Mouse (Mus musculus): ENCODE data around the gene Adamts2. TPM values are rescaled to one million over a fixed set of nuclear protein-coding genes. Genes with fewer than 3 reads are reported as not detected.

The Adamts2 gene
- total and polyA plus RNA-seq, 2 experiments from 2014 or later, result 4.9 to 12.7 TPM

GRCm38 (mm10) chr11:50699971-50700370 is 98.1 kb downstream of the Adamts2 start:
- DNase-seq (ENCODE audit: low spot score) (no peak), ATAC-seq (ENCODE audit: low FRiP score) (no peak)
- Histone ChIP-seq H3K36me3 (ENCODE audit: insufficient read depth, low read length) (no peaks in the 10 kb centered on the region), H3K4me2 (ENCODE audit: low read depth, low read length, poor library complexity, severe bottlenecking) (no peak overlapping the region), H3K4me3 (ENCODE audit: low read depth, low read length) (no peak overlapping the region), H3K27ac (ENCODE audit: low read depth, low read length) (no peak overlapping the region), H3K4me1 (ENCODE audit: insufficient read depth, low read length) (no peaks in the 10 kb centered on the region), H3K9me3 (ENCODE audit: low read length) (no peaks in the 10 kb centered on the region), H3K9ac (replicated peaks; ENCODE audit: low read length, poor library complexity, severe bottlenecking) (no peak overlapping the region), H3K27me3 (ENCODE audit: insufficient read depth, low read length) (no peaks in the 10 kb centered on the region)
- 93% methylated on average over 12 of the region's 12 CpGs for WGBS
- TF ChIP-seq CTCF (IDR thresholded peaks at IDR 0.05), result no peak

DNA sequence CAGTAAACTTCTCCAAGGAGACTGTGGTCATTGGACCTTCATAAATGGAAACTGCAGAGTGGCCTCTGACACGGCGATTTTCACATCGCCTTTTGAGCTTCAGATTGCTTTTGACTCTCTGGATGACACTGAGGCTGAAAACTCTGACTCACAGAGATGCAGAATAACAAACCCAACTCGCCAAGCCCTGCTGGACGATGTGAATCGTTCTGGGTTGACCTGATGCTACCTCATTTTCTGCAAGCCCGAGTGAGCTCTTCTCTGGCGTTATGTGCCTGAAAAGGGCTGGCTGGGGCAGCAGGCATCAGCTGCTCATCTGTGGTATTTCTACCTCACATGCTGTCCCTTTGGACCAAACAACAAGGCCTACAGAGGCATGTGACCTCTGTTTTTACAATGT is 98.6 kb downstream of the Adamts2 start:
- Histone ChIP-seq H3K27ac (ENCODE audit: low read depth, low read length) (no peak overlapping the region), H3K9me3 (ENCODE audit: low read length) (no peaks in the 10 kb centered on the region), H3K9ac (replicated peaks; ENCODE audit: low read length, poor library complexity, severe bottlenecking) (no peak overlapping the region), H3K27me3 (ENCODE audit: insufficient read depth, low read length) (no peaks in the 10 kb centered on the region), H3K4me1 (ENCODE audit: insufficient read depth, low read length) (no peaks in the 10 kb centered on the region), H3K36me3 (ENCODE audit: insufficient read depth, low read length) (no peaks in the 10 kb centered on the region), H3K4me2 (ENCODE audit: low read depth, low read length, poor library complexity, severe bottlenecking) (no peak overlapping the region), H3K4me3 (ENCODE audit: low read depth, low read length) (no peak overlapping the region)
- ATAC-seq (ENCODE audit: low FRiP score) (no peak), DNase-seq (ENCODE audit: low spot score) (no peak)
- WGBS, result 87% methylated on average over 8 of the region's 8 CpGs
- no peak for TF ChIP-seq CTCF (IDR thresholded peaks at IDR 0.05)

DNA sequence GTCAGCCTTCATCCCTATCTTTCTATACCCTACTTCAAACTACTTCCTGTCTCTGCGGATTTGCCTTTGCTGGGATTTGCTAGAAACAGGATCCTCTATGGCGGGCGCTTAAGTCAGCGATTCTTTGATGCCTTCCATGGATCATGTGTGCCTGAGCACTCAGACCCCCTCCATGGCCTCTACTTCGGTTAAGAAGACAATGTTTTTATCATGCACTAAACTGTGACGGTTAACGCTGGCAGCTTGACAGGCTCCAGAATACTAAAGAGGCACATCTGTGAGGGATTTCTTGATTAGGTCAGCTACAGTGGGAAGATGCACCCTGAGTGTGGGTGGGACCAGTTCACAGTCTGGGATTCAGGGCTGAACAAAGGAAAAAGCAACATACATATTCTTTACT is 101.5 kb downstream of the Adamts2 start:
- no peak overlapping the region for H3K4me3 ChIP-seq (ENCODE audit: low read depth, low read length)
- no peaks in the 10 kb centered on the region for H3K4me1 ChIP-seq (ENCODE audit: insufficient read depth, low read length)
- no peaks in the 10 kb centered on the region for H3K27me3 ChIP-seq (ENCODE audit: insufficient read depth, low read length)
- no peak overlapping the region for H3K4me2 ChIP-seq (ENCODE audit: low read depth, low read length, poor library complexity, severe bottlenecking)
- no peak overlapping the region for H3K9ac ChIP-seq (replicated peaks; ENCODE audit: low read length, poor library complexity, severe bottlenecking)
- no peak for TF ChIP-seq CTCF (IDR thresholded peaks at IDR 0.05)
- 63% methylated on average over 7 of the region's 7 CpGs for WGBS
- H3K36me3 ChIP-seq (ENCODE audit: insufficient read depth, low read length), result no peaks in the 10 kb centered on the region; the same call in 1 of the 2 replicates
- no peak for ATAC-seq (ENCODE audit: low FRiP score)
- no peak overlapping the region for H3K27ac ChIP-seq (ENCODE audit: low read depth, low read length)
- DNase-seq (ENCODE audit: low spot score), result no peak
- H3K9me3 ChIP-seq (ENCODE audit: low read length), result no peaks in the 10 kb centered on the region

GRCm38 (mm10) chr11:50704511-50704910 is 102.6 kb downstream of the Adamts2 start:
- H3K9ac ChIP-seq (replicated peaks; ENCODE audit: low read length, poor library complexity, severe bottlenecking), result no peak overlapping the region
- no peaks in the 10 kb centered on the region; the same call in 1 of the 2 replicates for H3K36me3 ChIP-seq (ENCODE audit: insufficient read depth, low read length)
- H3K27ac ChIP-seq (ENCODE audit: low read depth, low read length), result no peak overlapping the region
- TF ChIP-seq CTCF (IDR thresholded peaks at IDR 0.05), result no peak
- H3K4me1 ChIP-seq (ENCODE audit: insufficient read depth, low read length), result no peaks in the 10 kb centered on the region
- H3K27me3 ChIP-seq (ENCODE audit: insufficient read depth, low read length), result no peaks in the 10 kb centered on the region
- DNase-seq (ENCODE audit: low spot score), result no peak
- no peak overlapping the region for H3K4me2 ChIP-seq (ENCODE audit: low read depth, low read length, poor library complexity, severe bottlenecking)
- no peak for ATAC-seq (ENCODE audit: low FRiP score)
- no peaks in the 10 kb centered on the region for H3K9me3 ChIP-seq (ENCODE audit: low read length)
- 83% methylated on average over 2 of the region's 2 CpGs for WGBS
- no peak overlapping the region for H3K4me3 ChIP-seq (ENCODE audit: low read depth, low read length)

DNA sequence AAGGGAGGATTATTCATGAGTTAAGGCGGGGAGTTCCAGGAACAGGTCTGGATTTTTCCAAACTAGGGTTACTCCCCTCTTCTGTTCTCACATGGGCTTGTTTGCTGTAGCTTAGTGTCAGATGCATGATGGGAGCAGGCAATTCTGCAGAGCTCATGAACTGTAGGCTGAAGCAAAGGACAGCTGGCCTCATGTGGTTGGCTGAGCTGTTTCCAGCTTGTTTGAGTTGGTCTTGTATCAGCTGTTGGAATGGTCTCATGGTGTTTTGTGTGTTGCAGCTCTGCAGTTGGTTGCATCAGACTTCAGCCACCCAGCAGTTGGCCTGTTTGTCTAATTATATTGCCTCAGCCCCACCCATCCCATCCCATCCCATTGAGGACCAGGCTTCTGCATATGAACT is 105.4 kb downstream of the Adamts2 start:
- Histone ChIP-seq H3K4me3 (ENCODE audit: low read depth, low read length) (no peak overlapping the region), H3K4me2 (ENCODE audit: low read depth, low read length, poor library complexity, severe bottlenecking) (no peak overlapping the region), H3K27ac (ENCODE audit: low read depth, low read length) (no peak overlapping the region), H3K4me1 (ENCODE audit: insufficient read depth, low read length) (no peaks in the 10 kb centered on the region), H3K9ac (replicated peaks; ENCODE audit: low read length, poor library complexity, severe bottlenecking) (no peak overlapping the region), H3K27me3 (ENCODE audit: insufficient read depth, low read length) (no peaks in the 10 kb centered on the region), H3K9me3 (ENCODE audit: low read length) (no peaks in the 10 kb centered on the region), H3K36me3 (ENCODE audit: insufficient read depth, low read length) (no peaks in the 10 kb centered on the region; the same call in 1 of the 2 replicates)
- no peak for TF ChIP-seq CTCF (IDR thresholded peaks at IDR 0.05)
- WGBS, result 85% methylated on average over 1 of the region's 1 CpGs
- ATAC-seq (ENCODE audit: low FRiP score) (no peak), DNase-seq (ENCODE audit: low spot score) (no peak)

DNA sequence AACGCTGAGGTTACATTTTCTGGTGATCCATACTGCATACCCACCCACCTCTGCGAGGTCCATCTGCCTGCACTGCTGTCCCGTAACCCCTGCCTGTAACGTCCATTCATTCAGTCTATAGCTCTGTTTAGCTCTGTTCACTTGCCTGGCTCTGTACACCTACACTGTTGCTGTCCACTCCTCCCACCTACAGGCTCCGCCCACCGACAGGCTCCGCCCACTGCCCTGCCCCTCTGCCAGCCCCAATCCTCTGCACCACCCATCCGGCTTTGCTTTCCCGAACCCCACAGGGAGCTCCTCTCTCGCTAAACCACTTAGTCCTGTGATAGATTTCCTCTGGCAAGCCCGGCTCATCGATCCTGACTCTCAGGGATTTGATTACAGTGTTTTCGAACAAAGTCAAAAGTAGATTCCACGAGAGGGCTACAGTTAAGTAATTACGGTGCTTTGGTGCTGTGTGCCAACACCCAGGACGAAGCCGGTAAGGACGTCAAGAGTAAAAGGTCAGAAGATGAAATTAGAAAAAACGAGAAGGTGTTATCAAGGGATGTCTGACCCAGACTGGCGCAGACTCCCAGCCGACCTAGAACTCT is 111.8 kb downstream of the Adamts2 start:
- H3K9me3 ChIP-seq (ENCODE audit: low read length), result no peaks in the 10 kb centered on the region
- no peak overlapping the region for H3K4me3 ChIP-seq (ENCODE audit: low read depth, low read length)
- H3K27me3 ChIP-seq (ENCODE audit: insufficient read depth, low read length), result no peaks in the 10 kb centered on the region
- no peak for TF ChIP-seq CTCF (IDR thresholded peaks at IDR 0.05)
- no peak overlapping the region for H3K4me2 ChIP-seq (ENCODE audit: low read depth, low read length, poor library complexity, severe bottlenecking)
- H3K36me3 ChIP-seq (ENCODE audit: insufficient read depth, low read length), result no peaks in the 10 kb centered on the region
- no peak overlapping the region for H3K27ac ChIP-seq (ENCODE audit: low read depth, low read length)
- ATAC-seq (ENCODE audit: low FRiP score) (no peak), DNase-seq (ENCODE audit: low spot score) (no peak)
- 42% methylated on average over 21 of the region's 21 CpGs for WGBS
- no peaks in the 10 kb centered on the region; the same call in 1 of the 2 replicates for H3K4me1 ChIP-seq (ENCODE audit: insufficient read depth, low read length)
- H3K9ac ChIP-seq (replicated peaks; ENCODE audit: low read length, poor library complexity, severe bottlenecking), result no peak overlapping the region
